Mouse (Mus musculus) macrophage (primary cell): Measurements from ENCODE around the gene Rgs6. TPM values are rescaled to one million over a fixed set of nuclear protein-coding genes. Genes with fewer than 3 reads are reported as not detected.

Source experiments
- H3K27ac ChIP-seq: fragments of 350-480 bp; formaldehyde crosslinking; 2 replicates; pipeline ENCODE4 v1.9.0; 2021
- H3K36me3 ChIP-seq: fragments of 350-480 bp; formaldehyde crosslinking; 2 replicates; pipeline ENCODE4 v1.9.0; 2021; ENCODE audit errors: inconsistent target
- H3K4me3 ChIP-seq: fragments of 350-480 bp; formaldehyde crosslinking; 2 replicates; pipeline ENCODE4 v1.9.0; 2021; ENCODE audit errors: inconsistent target
- H3K79me2 ChIP-seq: fragments of 350-480 bp; formaldehyde crosslinking; 2 replicates; pipeline ENCODE4 v1.9.0; 2021; ENCODE audit errors: inconsistent target
- WGBS: methylation state at CpG from one replicate; pipeline ENCODE4 v1.1.7; 2026; ENCODE audit warnings: inconsistent platforms; ENCODE audit not compliant: missing documents; 5-methylcytosine and 5-hydroxymethylcytosine counted together
- polyA plus RNA-seq: library from polyadenylated mRNA; stranded (reverse); fragments of 250-400 nt; gene quantifications from 3 replicates; pipeline ENCODE4 v1.2.4, GENCODE M21; 2018; ENCODE audit warnings: inconsistent platforms

Rgs6 gene
- polyA plus RNA-seq, 1 experiment from 2014 or later: not detected

DNA sequence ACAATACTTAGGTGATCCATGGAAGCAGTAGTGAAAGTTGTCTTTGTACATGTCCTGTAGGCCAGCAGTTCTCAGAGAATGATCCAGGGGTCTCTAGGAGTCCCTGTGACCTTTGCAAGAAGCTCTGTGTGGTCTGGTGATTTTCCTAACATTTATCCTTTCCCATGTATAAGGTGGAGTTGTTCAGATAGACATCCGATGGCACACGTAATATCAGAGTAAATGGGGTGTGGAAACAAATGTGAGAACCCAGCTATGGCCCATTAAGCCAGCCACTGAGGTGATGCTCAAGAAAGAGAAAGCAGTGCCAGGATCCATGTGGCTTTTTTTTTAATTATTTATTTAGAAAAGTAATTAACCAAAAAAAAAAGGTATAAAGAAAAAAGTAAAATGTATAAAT lies 322.8 kb downstream of the Rgs6 start:
- WGBS: 90% methylated on average over 2 of the region's 2 CpGs
- Histone ChIP-seq H3K79me2 (no peaks in the 10 kb centered on the region), H3K27ac (no peak overlapping the region), H3K4me3 (no peak overlapping the region), H3K36me3 (no peaks in the 10 kb centered on the region)

DNA sequence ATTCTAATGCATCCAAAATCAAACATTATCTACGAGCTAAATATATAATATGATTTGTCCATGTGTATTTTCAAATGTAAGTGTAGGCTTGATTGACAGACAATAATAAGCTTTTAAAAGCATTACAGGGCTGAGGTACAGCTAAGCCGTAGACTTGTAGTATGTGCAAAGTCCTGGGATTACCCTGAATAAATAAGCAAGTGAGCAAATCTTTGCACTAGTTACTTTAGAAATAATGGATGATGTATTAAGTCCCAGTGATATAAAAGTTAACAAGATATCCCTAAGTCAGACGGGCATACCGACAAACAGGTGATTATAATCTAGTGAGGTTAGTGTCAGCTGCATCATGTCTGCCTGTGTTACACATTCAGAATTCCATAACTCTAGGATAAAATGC lies 326.0 kb downstream of the Rgs6 start:
- Histone ChIP-seq H3K27ac (no peak overlapping the region), H3K36me3 (no peaks in the 10 kb centered on the region)

DNA sequence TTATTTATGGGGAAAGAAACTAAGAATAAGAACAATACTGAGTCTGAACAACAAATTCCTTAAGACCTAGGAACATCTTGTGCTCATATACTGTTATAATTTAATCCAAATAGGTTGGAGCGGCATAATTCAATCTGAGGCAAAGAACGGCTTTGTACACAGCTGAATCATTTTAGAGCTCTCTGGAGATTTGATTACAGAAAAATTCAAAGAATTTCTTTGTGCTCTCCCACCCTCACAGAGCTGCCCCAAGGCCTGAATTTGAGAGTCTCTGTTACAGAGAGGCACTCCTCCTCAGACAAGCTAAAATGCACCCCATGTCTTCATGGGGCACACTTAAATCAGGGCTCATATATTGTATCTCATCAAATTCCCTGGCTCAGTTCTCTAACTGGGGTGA lies 332.1 kb downstream of the Rgs6 start:
- Histone ChIP-seq H3K4me3 (no peak overlapping the region), H3K79me2 (no peaks in the 10 kb centered on the region), H3K27ac (no peak overlapping the region), H3K36me3 (no peaks in the 10 kb centered on the region)
- WGBS: 94% methylated on average over 2 of the region's 2 CpGs

More for the DNA sequence above, 326.0 kb downstream of the Rgs6 start:
- Histone ChIP-seq H3K79me2 (no peaks in the 10 kb centered on the region), H3K4me3 (no peak overlapping the region)
- 95% methylated on average over 4 of the region's 4 CpGs for WGBS

DNA sequence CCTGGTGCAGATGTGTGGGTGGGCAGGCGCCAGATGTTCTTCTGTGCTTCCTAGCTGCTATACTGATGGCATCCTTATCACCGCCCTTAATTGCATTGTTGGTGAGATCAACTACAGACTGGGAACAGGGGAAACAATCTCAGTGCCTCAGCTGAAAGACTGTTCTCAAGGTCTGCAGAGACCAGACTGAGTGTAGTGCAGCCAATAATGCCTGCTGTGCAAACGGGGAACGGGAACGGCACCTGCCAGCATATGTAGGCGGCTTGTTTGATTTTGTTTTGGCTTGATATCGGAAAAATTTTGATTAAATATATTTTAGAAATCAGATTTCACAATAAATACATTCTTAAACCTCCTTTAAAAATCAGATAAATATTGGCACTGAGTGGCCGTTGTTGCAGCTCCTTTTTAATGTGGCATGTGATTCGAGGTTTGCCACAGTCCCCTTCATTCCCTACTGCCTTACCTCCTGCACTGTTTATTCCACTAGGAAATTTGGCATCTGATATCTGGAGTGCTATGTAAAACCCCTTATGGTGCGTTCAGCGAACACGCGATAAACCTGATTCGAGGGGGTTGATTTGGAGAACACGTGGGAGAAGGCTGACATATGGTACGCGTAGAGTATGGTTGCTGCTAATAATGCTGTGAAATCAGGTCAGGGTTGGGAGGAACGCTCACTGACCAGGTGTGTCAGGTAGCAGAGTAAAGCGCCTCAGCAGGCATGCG lies 333.4 kb downstream of the Rgs6 start:
- WGBS: 91% methylated on average over 20 of the region's 20 CpGs

DNA sequence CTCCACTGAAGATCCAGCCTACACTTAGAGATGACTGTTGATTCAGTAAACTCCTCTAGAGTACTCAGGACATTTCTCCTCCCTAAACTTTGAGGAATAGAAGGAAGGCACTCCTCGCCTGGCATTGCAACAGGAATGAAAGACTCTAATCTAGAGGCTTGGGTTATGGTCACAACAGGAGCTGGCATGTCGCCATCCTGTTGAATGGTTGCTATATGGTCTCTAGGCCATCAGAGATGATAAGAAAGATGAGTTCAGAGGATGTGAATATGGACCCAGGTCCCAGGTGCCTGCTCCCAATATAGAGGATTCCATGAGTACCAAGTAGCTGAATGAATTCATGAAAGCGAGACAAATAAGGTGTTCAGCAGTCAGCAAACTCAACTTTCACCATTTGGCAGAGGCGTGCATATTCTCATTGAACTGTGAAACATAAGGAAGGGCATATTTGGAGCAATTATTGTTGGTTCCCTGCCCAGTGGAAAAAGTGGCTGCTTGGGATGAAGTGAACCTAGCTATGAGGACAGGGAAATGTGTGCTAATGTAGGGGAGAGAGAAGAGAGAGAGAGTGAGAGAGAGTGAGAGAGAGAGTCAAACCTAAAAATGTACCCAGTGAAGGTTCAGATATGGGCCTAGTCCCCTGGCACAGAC lies 334.9 kb downstream of the Rgs6 start:
- Histone ChIP-seq H3K4me3 (no peak overlapping the region), H3K79me2 (no peaks in the 10 kb centered on the region), H3K36me3 (no peaks in the 10 kb centered on the region), H3K27ac (no peak overlapping the region)
- 83% methylated on average over 4 of the region's 4 CpGs for WGBS

More for the DNA sequence above, 333.4 kb downstream of the Rgs6 start:
- Histone ChIP-seq H3K36me3 (no peaks in the 10 kb centered on the region), H3K79me2 (no peaks in the 10 kb centered on the region), H3K4me3 (no peak overlapping the region), H3K27ac (no peak overlapping the region)

DNA sequence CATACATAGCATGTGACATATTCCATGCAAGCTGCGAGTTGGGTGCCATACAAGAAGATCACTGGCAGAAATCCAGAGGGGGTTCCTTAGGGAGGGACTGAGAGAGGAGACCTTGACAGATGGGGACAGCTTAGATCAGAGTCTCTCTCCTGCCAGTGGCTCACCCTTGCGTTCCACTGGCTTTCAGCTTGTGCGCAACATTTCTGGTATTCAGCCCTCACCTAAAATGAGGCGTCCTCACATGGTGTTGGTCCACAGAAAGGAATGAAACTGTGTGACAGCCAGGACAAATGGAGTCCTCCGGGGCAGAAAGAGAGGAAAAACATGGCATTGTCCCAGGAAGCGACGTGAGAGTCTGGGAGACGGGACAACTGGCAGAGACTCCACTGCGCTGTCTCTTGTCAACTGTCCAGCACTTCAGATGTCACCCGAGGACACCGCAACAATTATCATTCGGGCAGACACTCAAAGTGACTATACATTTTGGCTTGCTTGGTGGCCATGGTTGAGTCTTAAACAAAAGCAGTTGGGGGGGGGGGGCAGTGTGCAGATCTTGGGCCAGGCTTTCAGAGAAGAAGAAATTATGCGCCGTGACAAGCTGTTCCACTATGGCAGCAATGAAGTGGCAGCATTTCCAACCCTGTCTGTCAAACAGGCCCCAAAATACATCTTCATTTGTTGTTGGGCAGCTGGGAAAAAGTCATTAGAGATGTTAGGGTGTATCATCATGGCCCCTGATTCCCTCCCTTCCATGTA lies 344.8 kb downstream of the Rgs6 start:
- 94% methylated on average over 14 of the region's 14 CpGs for WGBS
- no peak overlapping the region for H3K4me3 ChIP-seq
- H3K79me2 ChIP-seq: no peaks in the 10 kb centered on the region
- H3K27ac ChIP-seq: no peak overlapping the region
- no peaks in the 10 kb centered on the region for H3K36me3 ChIP-seq

DNA sequence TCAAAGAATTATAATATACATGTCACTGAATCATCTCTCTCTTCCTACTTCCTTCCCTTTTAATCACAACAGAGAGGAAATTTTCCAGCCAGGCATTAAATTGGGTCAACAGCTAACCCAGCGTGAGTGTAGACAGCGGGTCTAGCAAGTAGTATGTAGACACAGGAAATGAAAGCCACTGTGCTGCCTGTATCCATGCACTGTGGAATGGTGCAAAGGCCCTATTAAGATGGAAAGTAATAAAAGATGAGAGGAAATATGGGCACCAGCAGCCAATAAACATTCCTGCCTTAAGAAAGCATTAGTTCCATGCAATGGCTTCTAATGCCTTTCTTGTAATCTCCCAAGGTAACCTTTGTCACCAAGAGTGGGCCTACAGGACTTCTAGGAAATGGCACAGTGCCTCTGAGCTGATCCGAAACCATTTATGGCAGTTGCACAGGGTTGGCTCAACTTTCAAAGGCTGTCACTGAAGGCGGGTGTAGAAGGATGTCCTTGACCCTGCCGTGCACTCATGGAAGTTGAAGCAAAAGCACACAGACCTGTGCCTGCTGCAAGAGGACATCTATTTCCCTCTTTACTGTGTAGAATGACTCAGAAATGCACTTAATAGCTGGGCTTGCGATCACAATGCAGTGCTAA lies 347.1 kb downstream of the Rgs6 start:
- 89% methylated on average over 6 of the region's 6 CpGs for WGBS
- Histone ChIP-seq H3K4me3 (no peak overlapping the region), H3K79me2 (no peaks in the 10 kb centered on the region), H3K27ac (no peak overlapping the region), H3K36me3 (no peaks in the 10 kb centered on the region)

DNA sequence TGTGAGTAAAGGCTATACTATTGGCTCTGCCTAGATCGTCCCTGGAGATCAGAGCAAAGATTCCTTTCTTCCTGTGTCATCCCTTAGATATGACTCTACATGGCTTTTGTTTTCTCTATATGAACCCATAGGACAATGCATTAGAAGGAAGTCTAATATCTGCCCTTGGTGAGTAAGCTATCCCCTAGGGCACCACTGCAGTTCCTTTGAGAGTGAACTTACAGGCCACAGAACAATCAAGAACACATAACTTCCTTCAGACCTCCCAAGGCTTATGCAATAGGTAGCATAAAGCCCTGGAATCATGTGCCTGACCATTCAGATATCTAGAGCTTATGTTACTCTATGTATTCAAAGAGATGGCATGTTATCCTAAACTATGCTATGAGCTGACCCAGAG lies 347.7 kb downstream of the Rgs6 start:
- H3K36me3 ChIP-seq: no peaks in the 10 kb centered on the region
- H3K27ac ChIP-seq: no peak overlapping the region
- no peak overlapping the region for H3K4me3 ChIP-seq
- H3K79me2 ChIP-seq: no peaks in the 10 kb centered on the region
- 100% methylated on average over 1 of the region's 1 CpGs for WGBS

DNA sequence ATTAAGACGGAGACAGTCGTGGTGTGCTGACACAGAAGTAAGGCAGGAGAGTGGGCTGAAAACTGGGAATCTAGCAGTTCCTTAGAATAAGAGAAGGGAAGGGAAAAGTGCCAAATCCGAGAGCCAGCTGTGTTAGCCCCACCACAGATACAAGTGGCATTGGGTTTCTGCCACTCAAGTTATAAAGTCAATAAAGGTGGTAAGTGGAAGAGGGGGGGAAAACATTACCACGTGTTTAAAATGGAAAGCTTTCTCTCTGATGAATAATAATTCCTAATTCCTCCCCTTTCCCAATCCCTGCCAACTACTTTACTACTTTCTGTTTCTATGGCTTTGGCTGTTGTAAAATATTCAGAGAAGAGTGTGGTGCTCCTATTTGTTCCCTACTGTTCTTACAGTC lies 352.4 kb downstream of the Rgs6 start:
- Histone ChIP-seq H3K36me3 (no peaks in the 10 kb centered on the region), H3K4me3 (no peak overlapping the region), H3K79me2 (no peaks in the 10 kb centered on the region), H3K27ac (no peak overlapping the region)
- WGBS: 88% methylated on average over 4 of the region's 4 CpGs

DNA sequence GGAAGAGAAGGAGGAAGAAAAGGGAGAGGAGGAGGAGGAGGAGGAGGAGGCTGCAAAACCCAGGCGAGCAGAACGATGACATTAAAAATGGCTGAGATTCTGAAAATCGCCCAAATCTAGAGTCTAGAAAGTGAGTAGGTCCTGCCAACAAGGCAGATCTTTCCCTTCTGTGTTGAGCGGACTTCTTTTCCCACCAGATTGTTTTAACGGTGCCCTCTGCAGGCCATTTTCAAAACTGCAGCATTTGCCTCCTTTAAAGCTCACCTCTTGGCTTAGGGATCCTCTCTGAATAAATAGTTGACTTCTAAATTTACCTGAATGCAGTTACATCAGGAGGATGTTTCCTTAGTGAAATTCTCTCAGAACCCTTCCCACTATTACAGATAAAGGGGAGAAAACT lies 358.4 kb downstream of the Rgs6 start:
- 21% methylated on average over 5 of the region's 5 CpGs for WGBS
- Histone ChIP-seq H3K4me3 (no peak overlapping the region), H3K27ac (no peak overlapping the region), H3K36me3 (no peaks in the 10 kb centered on the region), H3K79me2 (no peaks in the 10 kb centered on the region)

DNA sequence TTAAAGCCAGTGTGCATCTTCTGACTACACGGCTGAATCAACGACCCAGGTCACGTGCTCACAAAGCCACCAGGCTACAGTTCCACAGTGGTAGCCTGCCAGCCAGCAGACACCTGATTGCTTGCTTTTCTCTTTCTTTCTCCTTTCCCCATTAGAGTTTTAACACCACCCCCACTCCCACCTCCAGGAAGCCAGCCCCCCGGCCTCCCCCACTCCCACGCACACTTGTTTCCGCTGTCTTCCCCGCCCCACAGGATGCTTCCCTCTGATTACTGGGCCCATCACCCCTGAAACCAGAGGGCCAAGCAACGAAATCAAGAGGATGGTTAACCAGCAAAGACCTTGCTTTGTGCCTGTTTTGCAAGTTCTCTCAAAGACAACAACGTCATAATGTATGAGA lies 373.0 kb downstream of the Rgs6 start:
- Histone ChIP-seq H3K4me3 (no peak overlapping the region), H3K36me3 (no peaks in the 10 kb centered on the region), H3K79me2 (no peaks in the 10 kb centered on the region), H3K27ac (no peak overlapping the region)
- WGBS: 69% methylated on average over 9 of the region's 9 CpGs

DNA sequence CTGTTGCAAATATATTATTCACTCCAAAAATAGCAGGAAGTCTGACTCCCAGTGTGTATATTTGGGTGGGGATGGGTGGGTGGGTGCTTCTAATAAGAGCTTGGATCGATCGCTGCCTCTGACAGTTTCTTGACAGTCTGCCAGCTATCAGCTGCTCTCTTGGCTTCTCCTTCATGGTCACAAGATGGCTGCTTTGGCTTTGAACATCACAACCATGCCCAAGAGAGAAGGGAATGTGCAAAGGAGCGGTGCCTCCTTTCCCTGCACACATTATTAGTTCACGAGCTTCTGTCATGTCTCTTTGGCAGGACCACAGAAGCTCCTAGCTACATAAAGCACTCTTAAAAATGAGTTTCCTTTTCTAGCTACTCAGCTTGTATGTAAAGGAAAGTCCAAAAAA lies 373.8 kb downstream of the Rgs6 start:
- 90% methylated on average over 4 of the region's 4 CpGs for WGBS
- Histone ChIP-seq H3K36me3 (no peaks in the 10 kb centered on the region), H3K27ac (no peak overlapping the region)

DNA sequence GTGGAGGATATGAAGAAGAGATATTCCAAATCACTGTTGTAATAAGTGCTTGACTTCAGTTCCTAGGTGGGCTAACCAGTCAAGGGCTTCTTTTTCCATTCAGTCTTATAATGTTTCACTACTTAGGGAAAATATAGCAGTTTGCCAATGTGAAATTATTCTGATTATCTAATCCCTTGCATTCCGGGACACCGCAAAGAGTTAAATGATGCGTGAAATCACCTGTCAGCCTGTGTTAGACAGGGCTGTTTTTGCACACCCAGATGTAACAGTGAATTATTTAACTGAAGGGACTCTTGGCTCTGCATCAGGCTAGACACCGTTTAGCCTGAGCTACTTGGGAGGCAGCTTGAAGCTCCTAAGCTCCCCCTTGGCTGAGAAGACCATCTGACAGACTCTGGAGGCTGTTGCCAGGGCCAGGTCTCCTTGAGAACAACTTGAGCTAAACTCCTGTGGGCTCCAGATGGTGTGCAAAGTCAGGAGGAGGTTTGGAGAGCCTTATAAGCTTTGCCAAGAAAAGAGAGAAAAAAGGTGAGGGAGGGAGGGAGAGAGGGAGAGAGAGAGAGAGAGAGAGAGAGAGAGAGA lies 382.5 kb downstream of the Rgs6 start:
- WGBS: 88% methylated on average over 4 of the region's 4 CpGs
- no peaks in the 10 kb centered on the region for H3K79me2 ChIP-seq
- H3K27ac ChIP-seq: no peak overlapping the region
- H3K36me3 ChIP-seq: no peaks in the 10 kb centered on the region
- H3K4me3 ChIP-seq: no peak overlapping the region

More for the DNA sequence above, 373.8 kb downstream of the Rgs6 start:
- Histone ChIP-seq H3K4me3 (no peak overlapping the region), H3K79me2 (no peaks in the 10 kb centered on the region)

DNA sequence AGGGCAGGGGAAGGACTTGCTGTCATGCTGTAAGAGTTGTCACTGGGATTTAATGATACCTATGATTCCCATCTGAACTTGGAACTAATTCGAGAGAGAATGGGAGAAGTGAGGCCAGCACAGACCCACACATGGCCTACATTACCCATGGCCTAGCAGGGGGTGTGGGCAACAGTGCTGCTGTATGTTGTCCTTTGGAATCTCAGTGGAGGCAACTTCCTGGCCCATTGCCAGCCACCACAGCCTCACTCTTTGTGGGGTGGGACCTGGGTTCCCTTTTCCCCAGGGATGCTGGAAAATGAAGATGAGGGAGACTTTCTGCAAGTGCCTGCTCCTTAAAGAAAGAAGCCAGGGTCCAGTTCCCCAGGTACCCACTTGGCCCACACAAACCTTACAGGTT lies 383.1 kb downstream of the Rgs6 start:
- Histone ChIP-seq H3K79me2 (no peaks in the 10 kb centered on the region), H3K36me3 (no peaks in the 10 kb centered on the region), H3K4me3 (no peak overlapping the region), H3K27ac (no peak overlapping the region)
- 64% methylated on average over 1 of the region's 1 CpGs for WGBS
